Mouse (Mus musculus) lung, adult 2 months (tissue): ENCODE measurements around the gene Sod1.

Experiments used
- CTCF ChIP-seq: fragments of 200-500 bp; IDR thresholded peaks from 2 replicates; pipeline ENCODE4 v1.5.1; 2011; ENCODE audit warnings: mild to moderate bottlenecking, low read length, control low read depth; ENCODE audit not compliant: insufficient read depth
- POLR2A ChIP-seq: fragments of 200-500 bp; IDR thresholded peaks from 2 replicates; pipeline ENCODE4 v1.6.1; 2011; ENCODE audit warnings: low read depth, mild to moderate bottlenecking, control low read depth, low read length, borderline replicate concordance; ENCODE audit errors: extremely low read depth

DNA sequence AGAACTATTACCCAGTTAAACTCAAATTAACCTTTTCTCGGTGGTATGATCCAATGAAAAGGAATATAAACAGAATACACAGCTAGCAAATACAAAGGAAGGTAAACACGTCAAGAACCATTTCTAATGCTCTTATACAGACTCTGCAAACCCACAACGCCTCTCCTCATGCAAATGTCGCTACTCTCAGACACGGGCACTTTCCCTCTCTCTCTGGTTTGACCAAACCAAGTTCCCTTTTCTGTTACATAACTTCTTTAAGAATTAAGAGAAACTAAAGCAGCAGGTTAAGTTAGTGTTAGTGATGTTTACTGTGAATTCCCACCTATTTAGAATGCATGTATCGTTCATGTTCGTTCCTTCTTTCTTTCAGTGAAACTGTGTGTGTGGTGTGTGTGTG is 38.4 kb downstream of the Sod1 start:
- TF ChIP-seq CTCF (no peak), POLR2A (no peak)
